Mouse (Mus musculus) stomach, postnatal 0 days (tissue): ENCODE data around the gene Ppara. TPM values are rescaled to one million over a fixed set of nuclear protein-coding genes. Genes with fewer than 3 reads are reported as not detected.

Experiments used
- ATAC-seq: fragments of 200-750 bp; cut with Nextera tagmentation; 2 replicates; pipeline ENCODE4 v1.8.0; 2017; ENCODE audit not compliant: low FRiP score, low TSS enrichment
- DNase-seq: peaks from one replicate; pipeline ENCODE4 v3.0.0-alpha.2; 2016; ENCODE audit warnings: low spot score
- H3K27ac ChIP-seq: fragments of 300-500 bp; sonication (generic); replicated peaks from 2 replicates; pipeline ENCODE4 v1.5.1; 2014; ENCODE audit warnings: mild to moderate bottlenecking, control low read depth
- H3K27me3 ChIP-seq: fragments of 300-500 bp; sonication (generic); 2 replicates; pipeline ENCODE4 v1.6.1; 2014; ENCODE audit warnings: low read length; ENCODE audit not compliant: control insufficient read depth, insufficient read depth
- H3K36me3 ChIP-seq: fragments of 300-500 bp; sonication (generic); 2 replicates; pipeline ENCODE4 v1.6.1; 2014; ENCODE audit warnings: low read length, mixed read lengths; ENCODE audit not compliant: control insufficient read depth, insufficient read depth
- H3K4me1 ChIP-seq: fragments of 300-500 bp; sonication (generic); replicated peaks from 2 replicates; pipeline ENCODE4 v1.6.1; 2014; ENCODE audit warnings: antibody characterized with exemption; ENCODE audit not compliant: control insufficient read depth, insufficient read depth
- H3K4me2 ChIP-seq: fragments of 300-500 bp; sonication (generic); replicated peaks from 2 replicates; pipeline ENCODE4 v1.6.1; 2014; ENCODE audit warnings: low read depth, mild to moderate bottlenecking, control low read depth, moderate library complexity
- H3K4me3 ChIP-seq: fragments of 300-500 bp; sonication (generic); 2 replicates; pipeline ENCODE4 v1.5.1; 2014; ENCODE audit warnings: low read depth, low read length, control low read depth
- H3K9ac ChIP-seq: fragments of 300-500 bp; sonication (generic); 2 replicates; pipeline ENCODE4 v1.6.1; 2014; ENCODE audit warnings: mild to moderate bottlenecking, low read length, control low read depth, mixed read lengths
- H3K9me3 ChIP-seq: fragments of 300-500 bp; sonication (generic); 2 replicates; pipeline ENCODE4 v1.6.1; 2016; ENCODE audit warnings: low read length; ENCODE audit not compliant: control insufficient read depth
- CTCF ChIP-seq: IDR thresholded peaks from 2 replicates; pipeline ENCODE4 v1.5.1; 2016; ENCODE audit warnings: antibody characterized with exemption, low read depth, mild to moderate bottlenecking, moderate library complexity
- EP300 ChIP-seq: optimal IDR thresholded peaks from 2 replicates; pipeline ENCODE3; 2016; ENCODE audit warnings: antibody characterized with exemption
- WGBS: fragments of 180-500 bp; shearing (Covaris S2); extraction: QIAGEN DNeasy Blood & Tissue Kit; methylation state at CpG from one replicate; pipeline ENCODE4 v1.1.7; 2014; 5-methylcytosine and 5-hydroxymethylcytosine counted together
- polyA plus RNA-seq: library from polyadenylated mRNA; unstranded; fragments of >200 nt; fragmentation: Nextera tagmentation; extraction: Ambion mirVana; gene quantifications from 2 replicates; pipeline ENCODE4 v1.2.1, GENCODE M21; 2015

The Ppara gene
- polyA plus RNA-seq, 1 experiment from 2014 or later: 16.8 TPM

- DNase-seq (no peak), ATAC-seq (no peak)
- TF ChIP-seq EP300 (no peak), CTCF (no peak)
- H3K9ac ChIP-seq: no peak overlapping the region
- no peaks in the 10 kb centered on the region for H3K36me3 ChIP-seq
- WGBS: 77% methylated on average over 3 of the region's 3 CpGs
- H3K4me2 ChIP-seq: no peak overlapping the region
- H3K4me1 ChIP-seq: no peaks in the 10 kb centered on the region
- H3K27me3 ChIP-seq: no peaks in the 10 kb centered on the region
- H3K4me3 ChIP-seq: no peak overlapping the region
- H3K27ac ChIP-seq: no peak overlapping the region
- H3K9me3 ChIP-seq: no peaks in the 10 kb centered on the region
Observed at GRCm38 (mm10) chr15:85715059-85715458, 19.7 kb upstream of the Ppara start.

DNA sequence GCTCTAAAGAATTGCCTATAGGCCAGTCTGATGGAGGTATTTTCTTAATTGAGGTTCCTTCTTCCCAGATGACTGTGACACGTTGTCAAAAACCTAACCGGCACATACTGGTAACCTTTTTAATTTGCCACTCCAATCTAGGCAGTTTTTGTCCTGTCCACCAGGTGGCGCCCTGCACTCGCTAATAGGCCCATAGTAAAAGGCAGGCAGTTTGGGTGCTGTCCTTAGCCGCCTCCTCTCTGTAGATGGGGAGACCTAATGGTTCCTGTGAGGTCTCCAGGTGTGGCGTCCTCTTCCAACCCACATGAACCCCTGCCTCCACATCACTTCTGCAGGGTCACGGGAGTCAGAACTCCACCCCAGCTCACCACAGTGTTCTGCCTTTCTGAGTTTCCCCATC lies 18.7 kb upstream of the Ppara start:
- TF ChIP-seq CTCF (peak; percentile 98), EP300 (no peak)
- H3K9me3 ChIP-seq: no peaks in the 10 kb centered on the region
- H3K36me3 ChIP-seq: no peaks in the 10 kb centered on the region
- DNase-seq (peak; percentile 78), ATAC-seq (0 out of 2 replicates have a peak, but pooled peaks have one; percentile 41)
- no peak overlapping the region for H3K27ac ChIP-seq
- H3K27me3 ChIP-seq: no peaks in the 10 kb centered on the region
- 2% methylated on average over 7 of the region's 7 CpGs for WGBS
- no peak overlapping the region for H3K4me3 ChIP-seq
- H3K4me1 ChIP-seq: no peaks in the 10 kb centered on the region
- H3K9ac ChIP-seq: no peak overlapping the region
- H3K4me2 ChIP-seq: no peak overlapping the region

GRCm38 (mm10) chr15:85716591-85716990 lies 18.2 kb upstream of the Ppara start:
- Histone ChIP-seq H3K36me3 (no peaks in the 10 kb centered on the region), H3K4me3 (no peak overlapping the region), H3K4me1 (no peaks in the 10 kb centered on the region), H3K4me2 (no peak overlapping the region), H3K27me3 (no peaks in the 10 kb centered on the region), H3K9me3 (no peaks in the 10 kb centered on the region), H3K9ac (no peak overlapping the region), H3K27ac (no peak overlapping the region)
- no peak for ATAC-seq
- 77% methylated on average over 5 of the region's 5 CpGs for WGBS
- DNase-seq: no peak
- TF ChIP-seq EP300: no peak
- no peak for TF ChIP-seq CTCF

DNA sequence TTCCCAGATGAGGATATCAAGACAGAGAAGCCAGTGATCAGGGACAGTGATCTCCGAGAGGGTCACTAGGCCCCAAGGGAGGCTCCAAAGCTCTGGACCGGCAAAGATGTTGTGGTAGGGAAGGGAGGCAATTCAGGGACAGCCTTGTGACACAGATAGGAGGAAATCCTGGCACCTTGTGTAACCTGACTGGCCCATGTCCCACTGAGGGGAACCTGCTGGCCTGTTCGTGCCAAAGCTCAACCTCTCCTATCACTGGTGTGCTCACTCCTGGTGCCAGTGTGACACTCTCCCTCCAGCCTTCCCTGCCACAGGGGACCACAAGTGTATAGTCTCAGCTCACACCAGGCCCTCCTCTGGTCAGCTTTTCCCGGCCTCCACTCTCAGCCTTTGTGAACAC lies 17.8 kb upstream of the Ppara start:
- Histone ChIP-seq H3K27ac (no peak overlapping the region), H3K36me3 (no peaks in the 10 kb centered on the region), H3K4me3 (no peak overlapping the region), H3K4me2 (no peak overlapping the region), H3K4me1 (no peaks in the 10 kb centered on the region), H3K9ac (no peak overlapping the region), H3K9me3 (no peaks in the 10 kb centered on the region), H3K27me3 (no peaks in the 10 kb centered on the region)
- DNase-seq: no peak
- 66% methylated on average over 4 of the region's 4 CpGs for WGBS
- TF ChIP-seq EP300 (no peak), CTCF (no peak)
- ATAC-seq: no peak

DNA sequence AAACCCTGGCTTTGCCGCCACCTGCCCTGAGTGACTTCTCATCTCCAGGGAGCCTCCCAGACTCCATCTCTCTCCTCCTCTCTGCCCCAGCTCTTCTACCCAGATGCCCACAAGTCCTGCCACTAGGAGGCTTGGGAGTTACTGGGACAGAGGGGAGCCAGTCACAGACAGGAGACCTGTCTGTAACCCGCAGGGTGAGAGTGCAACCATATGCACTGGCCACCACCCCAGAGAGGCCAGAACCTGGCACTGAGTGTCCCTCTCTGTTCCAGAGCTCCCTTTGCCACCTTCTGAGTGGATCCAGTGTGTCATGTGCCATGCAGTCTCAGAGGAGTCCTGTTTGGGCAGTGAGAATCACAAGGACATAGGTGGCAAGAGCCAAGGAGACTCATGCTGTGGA lies 17.0 kb upstream of the Ppara start:
- Histone ChIP-seq H3K4me3 (no peak overlapping the region), H3K9ac (no peak overlapping the region), H3K4me2 (no peak overlapping the region), H3K27ac (no peak overlapping the region), H3K4me1 (no peaks in the 10 kb centered on the region), H3K9me3 (no peaks in the 10 kb centered on the region), H3K36me3 (no peaks in the 10 kb centered on the region), H3K27me3 (no peaks in the 10 kb centered on the region)
- 84% methylated on average over 2 of the region's 2 CpGs for WGBS
- no peak for DNase-seq
- no peak for TF ChIP-seq EP300
- TF ChIP-seq CTCF: peak; percentile 55
- ATAC-seq: no peak

DNA sequence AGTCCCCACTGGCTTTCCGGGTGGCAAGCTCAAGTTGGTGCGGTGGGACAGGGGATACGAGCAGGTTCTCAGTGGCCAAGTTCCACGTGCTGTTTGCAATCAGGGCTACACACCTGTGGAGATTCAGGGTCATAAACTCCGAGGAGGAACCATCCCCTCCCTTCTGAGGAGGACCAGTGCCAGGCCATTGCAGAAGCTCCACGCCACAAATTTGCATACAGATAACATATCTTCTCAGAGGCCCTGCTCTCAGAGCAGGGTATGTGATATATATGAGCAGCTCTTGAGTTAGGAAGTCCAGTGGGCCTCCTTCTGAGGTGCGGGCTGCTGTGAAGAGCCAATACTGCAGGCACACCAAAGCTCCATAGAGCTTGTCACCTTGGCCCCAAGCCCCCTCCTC lies 15.8 kb upstream of the Ppara start:
- Histone ChIP-seq H3K27me3 (no peaks in the 10 kb centered on the region), H3K9me3 (no peaks in the 10 kb centered on the region), H3K9ac (no peak overlapping the region), H3K4me1 (no peaks in the 10 kb centered on the region), H3K36me3 (no peaks in the 10 kb centered on the region), H3K27ac (no peak overlapping the region), H3K4me3 (no peak overlapping the region), H3K4me2 (no peak overlapping the region)
- no peak for ATAC-seq
- no peak for DNase-seq
- no peak for TF ChIP-seq CTCF
- no peak for TF ChIP-seq EP300
- WGBS: 72% methylated on average over 7 of the region's 7 CpGs
